In genomic region chr11:120046553-120047191, GRCm38 (mm10) we compare ENCODE assay signal across 7 mouse cellular contexts. TPM values are rescaled to one million over a fixed set of nuclear protein-coding genes. Genes with fewer than 3 reads are reported as not detected.
DNase-seq lines count a peak whose midpoint lies in the region; ATAC-seq and TF ChIP-seq lines count a peak whose summit lies in the region.

Gene Aatk (minus strand): TSS chr11:120047167.

- peak within 1 kb of the TSS; percentile 82 for H3K4me2 ChIP-seq in forebrain, embryonic 13.5 days
- H3K4me2 ChIP-seq in neural tube, embryonic 11.5 days (ENCODE audit: low read depth): peak within 1 kb of the TSS; percentile 98

- DNase-seq in left cerebral cortex, adult 18-20 months (ENCODE audit: low spot score in 2 of 2): peak in 1 of 2 experiments; percentile 63
- no peak for DNase-seq in left cerebral cortex, adult 9 months (ENCODE audit: low spot score in 2 of 2)
- DNase-seq in left cerebral cortex, postnatal 10 days (ENCODE audit: extremely low spot score in 1 of 2, low spot score in 2 of 2): no peak
- peak; percentile 59 for DNase-seq in neural tube, embryonic 11.5 days (ENCODE audit: low spot score)
- no peak for DNase-seq in spleen, postnatal 4 days (ENCODE audit: low spot score in 2 of 2)

- H3K9ac ChIP-seq in forebrain, embryonic 13.5 days: peak within 1 kb of the TSS; percentile 93
- peak within 1 kb of the TSS; percentile 80 for H3K9ac ChIP-seq in neural tube, embryonic 11.5 days (ENCODE audit: low read length)

- H3K4me3 ChIP-seq in bone marrow macrophage, adult 2 months (ENCODE audit: insufficient read depth, low read length): peak within 1 kb of the TSS; percentile 48
- H3K4me3 ChIP-seq in forebrain, embryonic 13.5 days: peak within 1 kb of the TSS; percentile 72
- H3K4me3 ChIP-seq in neural tube, embryonic 11.5 days (ENCODE audit: low read depth, low read length): peak within 1 kb of the TSS; percentile 65

- H3K36me3 ChIP-seq in forebrain, embryonic 13.5 days (ENCODE audit: poor library complexity, severe bottlenecking): no peaks in the 10 kb centered on the region
- H3K36me3 ChIP-seq in neural tube, embryonic 11.5 days (ENCODE audit: control insufficient read depth, insufficient read depth, low read length): no peaks in the 10 kb centered on the region

- H3K27me3 ChIP-seq in forebrain, embryonic 13.5 days: peaks cover 13% of the 10 kb centered on the region; the same call in 1 of the 2 replicates
- H3K27me3 ChIP-seq in neural tube, embryonic 11.5 days (ENCODE audit: control insufficient read depth, insufficient read depth, low read length): peaks cover 26% of the 10 kb centered on the region

- H3K27ac ChIP-seq in bone marrow macrophage, adult 2 months (ENCODE audit: insufficient read depth, low read depth, low read length): no peak within 1 kb of the TSS
- H3K27ac ChIP-seq in forebrain, embryonic 13.5 days: peak within 1 kb of the TSS; percentile 83
- peak within 1 kb of the TSS; percentile 49; the same call in 1 of the 2 replicates for H3K27ac ChIP-seq in neural tube, embryonic 11.5 days (ENCODE audit: low read depth, low read length)

- intact Hi-C loops in left cerebral cortex, postnatal 10 days (cut with DNase I): no loop called here

- under 1% methylated on average over 39 of the region's 63 CpGs for WGBS in forebrain, embryonic 13.5 days
- WGBS in neural tube, embryonic 11.5 days: 1% methylated on average over 56 of the region's 63 CpGs

- H3K4me1 ChIP-seq in bone marrow macrophage, adult 2 months (ENCODE audit: control insufficient read depth, insufficient read depth, low read length): peaks cover 12% of the 10 kb centered on the region
- H3K4me1 ChIP-seq in forebrain, embryonic 13.5 days: peaks cover 51% of the 10 kb centered on the region
- H3K4me1 ChIP-seq in neural tube, embryonic 11.5 days (ENCODE audit: control insufficient read depth, insufficient read depth, low read length): peaks cover 10% of the 10 kb centered on the region

- H3K9me3 ChIP-seq in forebrain, embryonic 13.5 days (replicated peaks): no peaks in the 10 kb centered on the region
- H3K9me3 ChIP-seq in neural tube, embryonic 11.5 days (ENCODE audit: control insufficient read depth, low read length): no peaks in the 10 kb centered on the region

- no peak for TF ChIP-seq POLR2A in bone marrow macrophage, adult 2 months (IDR thresholded peaks at IDR 0.05; ENCODE audit: borderline replicate concordance, low read depth, low read length)

- 0 out of 2 replicates have a peak, but pooled peaks have one; percentile 39 for ATAC-seq in forebrain, embryonic 13.5 days
- ATAC-seq in neural tube, embryonic 11.5 days (ENCODE audit: insufficient read depth, low FRiP score, low TSS enrichment): no peak

- TF ChIP-seq CTCF in bone marrow macrophage, adult 2 months (IDR thresholded peaks at IDR 0.05; ENCODE audit: low read depth, low read length): no peak

RNA-seq across cellular contexts. Expression of gene Aatk, which starts in this region (rescaled TPM):
- 100 to 1,000 TPM; 185 to 187 TPM for total RNA-seq in left cerebral cortex, adult 18-20 months (2021)
- polyA plus RNA-seq in bone marrow macrophage, adult 2 months (2012; ENCODE audit: insufficient read depth, insufficient read length, missing spikeins): 9.5 and 9.9 TPM in 2 replicates
- 6.8 and 8.4 TPM in 2 replicates for polyA plus RNA-seq in forebrain, embryonic 13.5 days (2015; fragmentation: Nextera tagmentation; extraction: Ambion mirVana)
- total RNA-seq in left cerebral cortex, postnatal 10 days (2021): 100 to 1,000 TPM; 136 to 153 TPM
- 3.0 and 5.1 TPM in 2 replicates for polyA plus RNA-seq in neural tube, embryonic 11.5 days (2014; fragmentation: Nextera tagmentation; extraction: Ambion mirVana)
